ENCODE assay signal across 9 mouse cellular contexts in the genomic region with DNA sequence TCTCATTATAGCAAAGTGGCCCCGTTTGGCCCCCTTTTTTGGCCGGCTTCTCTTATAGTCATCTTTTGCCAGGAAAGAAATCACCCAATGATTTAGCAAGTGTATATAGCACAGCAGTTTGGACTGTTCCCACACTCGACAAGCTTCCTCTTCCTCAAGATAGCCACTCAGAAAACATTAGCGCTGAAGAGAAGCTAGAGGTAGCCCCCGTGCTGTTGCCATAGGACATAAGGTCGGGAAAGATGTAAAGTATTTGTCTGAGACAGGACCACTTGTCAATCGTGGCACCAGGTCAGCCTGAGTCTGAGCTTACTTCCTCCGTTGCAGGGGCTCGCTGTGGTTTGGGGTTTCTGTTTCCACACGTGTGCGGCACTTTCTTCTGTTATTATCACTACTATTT. TPM values are rescaled to one million over a fixed set of nuclear protein-coding genes. Genes with fewer than 3 reads are reported as not detected.
DNase-seq lines count a peak whose midpoint lies in the region; ATAC-seq and TF ChIP-seq lines count a peak whose summit lies in the region.
"Had no signal": no experiment of that assay in that cellular context is flagged by ENCODE, and none has a peak within 500 bp of the region (broad histone marks: within the 10 kb centered on the region; RNA-seq: fewer than 3 reads in every experiment).

No protein-coding gene starts in this region.

- no peak for TF ChIP-seq CTCF in left cerebral cortex, adult 2 months (IDR thresholded peaks at IDR 0.05)

- WGBS in embryonic facial prominence, embryonic 13.5 days: 33% methylated on average over 11 of the region's 11 CpGs
- 36% methylated on average over 11 of the region's 11 CpGs for WGBS in embryonic facial prominence, embryonic 10.5 days
- 35% methylated on average over 11 of the region's 11 CpGs for WGBS in neural tube, embryonic 12.5 days
- WGBS in midbrain, embryonic 11.5 days: 38% methylated on average over 11 of the region's 11 CpGs

- peak overlapping the region; percentile 97 for H3K4me2 ChIP-seq in embryonic facial prominence, embryonic 13.5 days
- H3K4me2 ChIP-seq in neural tube, embryonic 12.5 days (replicated peaks): peak overlapping the region; percentile 98; the same call in 1 of the 2 replicates
- no peak overlapping the region for H3K4me2 ChIP-seq in midbrain, embryonic 11.5 days

- H3K27me3 ChIP-seq in embryonic facial prominence, embryonic 13.5 days: peaks cover 84% of the 10 kb centered on the region
- H3K27me3 ChIP-seq in embryonic facial prominence, embryonic 10.5 days (replicated peaks; ENCODE audit: low read depth, poor library complexity, severe bottlenecking): peaks cover 97% of the 10 kb centered on the region
- H3K27me3 ChIP-seq in neural tube, embryonic 12.5 days (replicated peaks): peaks cover 70% of the 10 kb centered on the region
- peaks cover 24% of the 10 kb centered on the region for H3K27me3 ChIP-seq in midbrain, embryonic 11.5 days (ENCODE audit: control insufficient read depth, insufficient read depth, low read length)

- no peak overlapping the region for H3K4me3 ChIP-seq in embryonic facial prominence, embryonic 13.5 days
- H3K4me3 ChIP-seq in embryonic facial prominence, embryonic 10.5 days: no peak overlapping the region
- no peak overlapping the region; the same call in 1 of the 2 replicates for H3K4me3 ChIP-seq in neural tube, embryonic 12.5 days
- H3K4me3 ChIP-seq in midbrain, embryonic 11.5 days (ENCODE audit: low read depth, low read length): no peak overlapping the region
- H3K4me3 ChIP-seq in left cerebral cortex, adult 2 months: no peak overlapping the region; the same call in 1 of the 2 replicates

- intact Hi-C loops in left cerebral cortex, adult 2 months (cut with DNase I): no loop called here

- no peaks in the 10 kb centered on the region for H3K36me3 ChIP-seq in embryonic facial prominence, embryonic 13.5 days
- no peaks in the 10 kb centered on the region for H3K36me3 ChIP-seq in embryonic facial prominence, embryonic 10.5 days (replicated peaks)
- H3K36me3 ChIP-seq in neural tube, embryonic 12.5 days: no peaks in the 10 kb centered on the region
- no peaks in the 10 kb centered on the region for H3K36me3 ChIP-seq in midbrain, embryonic 11.5 days (ENCODE audit: control insufficient read depth, insufficient read depth, low read length)

- no peaks in the 10 kb centered on the region for H3K9me3 ChIP-seq in embryonic facial prominence, embryonic 13.5 days
- no peaks in the 10 kb centered on the region for H3K9me3 ChIP-seq in embryonic facial prominence, embryonic 10.5 days
- no peaks in the 10 kb centered on the region for H3K9me3 ChIP-seq in neural tube, embryonic 12.5 days
- H3K9me3 ChIP-seq in midbrain, embryonic 11.5 days (ENCODE audit: control insufficient read depth, low read length): no peaks in the 10 kb centered on the region

- H3K9ac ChIP-seq in embryonic facial prominence, embryonic 13.5 days: no peak overlapping the region
- no peak overlapping the region for H3K9ac ChIP-seq in neural tube, embryonic 12.5 days
- H3K9ac ChIP-seq in midbrain, embryonic 11.5 days (ENCODE audit: low read length): no peak overlapping the region

- no peak overlapping the region for H3K27ac ChIP-seq in embryonic facial prominence, embryonic 13.5 days
- H3K27ac ChIP-seq in embryonic facial prominence, embryonic 10.5 days (replicated peaks): no peak overlapping the region
- H3K27ac ChIP-seq in neural tube, embryonic 12.5 days: no peak overlapping the region
- no peak overlapping the region for H3K27ac ChIP-seq in midbrain, embryonic 11.5 days (ENCODE audit: low read depth, low read length)
- H3K27ac ChIP-seq in left cerebral cortex, adult 2 months: no peak overlapping the region

- ATAC-seq in embryonic facial prominence, embryonic 13.5 days (ENCODE audit: insufficient number of reproducible peaks, insufficient read depth, low FRiP score, low TSS enrichment, low read depth): no peak
- ATAC-seq in neural tube, embryonic 12.5 days (ENCODE audit: low FRiP score, low read depth): no peak
- no peak for ATAC-seq in midbrain, embryonic 11.5 days (ENCODE audit: low FRiP score)

- peaks cover 25% of the 10 kb centered on the region for H3K4me1 ChIP-seq in embryonic facial prominence, embryonic 13.5 days
- peaks cover 35% of the 10 kb centered on the region for H3K4me1 ChIP-seq in embryonic facial prominence, embryonic 10.5 days
- H3K4me1 ChIP-seq in neural tube, embryonic 12.5 days: peaks cover 19% of the 10 kb centered on the region
- peaks cover 2% of the 10 kb centered on the region; the same call in 1 of the 2 replicates for H3K4me1 ChIP-seq in midbrain, embryonic 11.5 days (ENCODE audit: control insufficient read depth, insufficient read depth, low read length)

- DNase-seq in embryonic facial prominence, embryonic 10.5 days (ENCODE audit: low spot score): no peak
- DNase-seq in neural tube, embryonic 10.5 days (ENCODE audit: extremely low spot score, low spot score): no peak
- DNase-seq in midbrain, embryonic 11.5 days (ENCODE audit: low spot score, missing footprints): peak; percentile 86
- DNase-seq in left cerebral cortex, adult 2 months (ENCODE audit: extremely low spot score in 1 of 2, low spot score in 2 of 2): no peak
- no peak for DNase-seq in thymus, adult 18-20 months
- DNase-seq in lung, postnatal 36 days: no peak
- DNase-seq: right cerebral cortex, postnatal 14 days had no signal

RNA-seq across cellular contexts. Expression of a gene that starts 1.1 kb away (rescaled TPM):
- 4.0 and 5.0 TPM in 2 replicates for polyA plus RNA-seq in embryonic facial prominence, embryonic 13.5 days (2015; fragmentation: Nextera tagmentation; extraction: Ambion mirVana)
- 3.4 and 3.7 TPM in 2 replicates for polyA plus RNA-seq in embryonic facial prominence, embryonic 10.5 days (2016; fragmentation: Nextera tagmentation; extraction: Ambion mirVana)
- 28.4 and 29.4 TPM in 2 replicates for polyA plus RNA-seq in neural tube, embryonic 12.5 days (2016; fragmentation: Nextera tagmentation; extraction: Ambion mirVana)
- 15.7 and 17.0 TPM in 2 replicates for polyA plus RNA-seq in midbrain, embryonic 11.5 days (2014; fragmentation: Nextera tagmentation; extraction: Ambion mirVana)
- 10 to 100 TPM; 94.2 to 96.3 TPM for total RNA-seq in left cerebral cortex, adult 2 months (2021)

RNA-seq across cellular contexts. Expression of a gene that starts 34.2 kb away (rescaled TPM):
- 32.0 and 35.2 TPM in 2 replicates for polyA plus RNA-seq in embryonic facial prominence, embryonic 13.5 days (2015; fragmentation: Nextera tagmentation; extraction: Ambion mirVana)
- 49.4 and 57.3 TPM in 2 replicates for polyA plus RNA-seq in embryonic facial prominence, embryonic 10.5 days (2016; fragmentation: Nextera tagmentation; extraction: Ambion mirVana)
- 43.3 and 45.8 TPM in 2 replicates for polyA plus RNA-seq in neural tube, embryonic 12.5 days (2016; fragmentation: Nextera tagmentation; extraction: Ambion mirVana)
- polyA plus RNA-seq in midbrain, embryonic 11.5 days (2014; fragmentation: Nextera tagmentation; extraction: Ambion mirVana): 49.5 and 53.0 TPM in 2 replicates
- 10 to 100 TPM; 41.4 to 44.3 TPM for total RNA-seq in left cerebral cortex, adult 2 months (2021)
